Mouse (Mus musculus) liver, adult (tissue): Measurements from ENCODE around the gene Stmn1.

Source experiments
- GATA4 ChIP-seq: IDR thresholded peaks from 2 replicates; pipeline ENCODE4 v1.6.1; 2014; ENCODE audit warnings: mild to moderate bottlenecking, low read length; ENCODE audit not compliant: insufficient replicate concordance

The Stmn1 gene

DNA sequence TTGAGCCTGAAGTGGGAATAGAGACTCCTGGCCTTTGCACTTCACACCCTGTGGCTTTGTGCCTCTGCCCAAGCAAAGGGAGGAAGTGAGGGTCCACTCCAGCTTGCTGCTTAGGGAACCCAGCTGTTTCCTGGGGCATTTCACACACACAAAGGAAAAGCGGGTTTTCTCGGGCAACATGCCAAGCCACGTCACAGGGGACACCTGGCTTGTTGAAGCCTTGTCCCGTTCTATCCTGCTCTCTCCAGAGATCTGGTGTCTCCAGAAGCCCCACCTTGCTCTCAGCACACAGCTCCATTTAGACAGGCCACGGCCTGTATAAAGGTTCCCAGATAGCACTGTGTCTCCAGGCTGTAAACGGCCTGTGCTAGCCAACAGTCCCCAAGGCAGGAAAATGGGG, 23.6 kb downstream of the Stmn1 start:
- no peak for TF ChIP-seq GATA4

DNA sequence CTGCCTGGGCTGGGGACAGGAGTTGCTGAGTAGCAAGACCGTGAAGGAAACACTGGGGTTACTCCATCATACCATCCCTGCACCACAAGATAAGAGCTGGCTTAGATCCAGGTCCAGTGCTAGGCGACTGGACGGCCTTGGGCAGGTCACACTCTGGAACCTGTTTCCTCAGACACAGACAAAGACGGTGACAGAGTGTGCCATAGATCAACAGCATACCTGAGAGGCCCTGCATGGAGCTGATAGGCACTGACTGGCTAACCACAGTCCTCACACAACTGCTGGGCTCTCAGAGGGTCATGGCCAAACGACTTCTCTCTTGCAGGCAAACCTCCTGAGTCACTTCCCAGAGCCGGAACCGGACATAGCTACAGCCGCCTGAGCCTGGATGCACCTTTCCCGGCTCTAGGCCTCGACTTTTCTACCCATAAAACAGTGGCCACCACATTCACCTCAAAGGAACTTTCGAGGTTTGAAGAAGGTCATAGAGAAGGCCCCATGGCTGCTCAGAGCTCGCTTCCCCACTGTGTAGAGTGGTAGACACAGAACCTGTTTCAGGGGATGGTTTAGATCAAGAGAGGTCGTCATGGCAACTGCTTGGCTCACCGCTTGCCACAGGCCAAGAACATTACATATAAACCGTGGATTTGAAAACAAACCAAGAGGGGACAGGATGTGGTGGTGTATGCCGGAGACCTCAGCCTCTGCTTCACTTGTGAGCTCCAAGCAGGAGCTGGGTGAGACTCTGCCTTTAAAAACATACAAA, 26.8 kb downstream of the Stmn1 start:
- peak; percentile 21; the same call in 1 of the 2 replicates for TF ChIP-seq GATA4

DNA sequence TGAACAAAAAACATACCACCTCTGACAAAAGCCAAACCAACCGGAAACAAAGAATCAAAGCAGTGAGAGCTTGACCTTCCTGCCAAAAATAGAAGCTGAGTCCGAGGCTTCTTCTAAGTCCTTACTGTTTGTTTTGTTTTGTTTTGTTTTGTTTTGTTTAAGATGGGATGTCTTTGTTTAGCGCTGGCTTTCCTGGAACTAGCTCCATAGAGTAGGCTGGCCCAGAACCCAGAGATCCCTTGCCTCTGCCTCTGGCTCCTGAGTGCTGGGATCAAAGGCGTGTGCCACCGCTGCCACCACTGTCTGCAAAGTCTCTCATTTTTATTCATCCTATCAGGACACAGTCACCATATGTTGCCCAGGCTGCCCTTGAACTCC, 27.4 kb downstream of the Stmn1 start:
- TF ChIP-seq GATA4 = no peak

DNA sequence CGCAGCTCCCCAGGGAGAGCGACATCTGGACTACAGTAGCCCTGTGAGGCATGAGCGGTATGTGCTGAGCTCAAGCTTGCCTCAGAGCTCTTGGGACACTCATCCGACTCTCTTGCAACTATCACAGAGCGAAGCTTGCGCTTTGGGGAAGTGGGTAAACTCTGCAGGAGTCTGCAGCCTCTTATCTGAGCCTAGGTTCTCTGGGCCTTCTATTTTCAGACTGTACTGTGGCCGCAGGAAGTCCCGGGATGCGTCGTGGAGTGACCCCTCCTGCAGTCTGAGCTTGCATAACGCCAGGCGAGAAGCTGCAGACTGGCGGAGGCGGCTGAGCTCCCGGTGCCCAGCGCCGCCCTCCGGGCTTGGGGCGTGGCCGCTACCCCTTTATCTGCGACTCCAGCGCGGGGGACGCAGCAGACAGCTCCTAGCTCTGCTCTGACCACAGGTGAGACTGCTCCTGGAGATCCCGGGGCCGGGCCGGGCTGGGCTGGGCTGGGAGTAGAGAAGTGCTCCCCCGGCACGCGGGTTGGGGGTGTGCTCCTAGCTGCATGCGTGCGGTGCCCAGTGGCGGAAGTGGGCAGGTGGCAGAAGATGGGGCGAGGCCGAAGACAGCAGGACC, 28.6 kb downstream of the Stmn1 start, which contains the start of gene Paqr7:
Gene Paqr7 (plus strand): TSS at position 103 of the 616 bp plus-strand sequence.
- TF ChIP-seq GATA4 = peak; percentile 80; the same call in 1 of the 2 replicates

DNA sequence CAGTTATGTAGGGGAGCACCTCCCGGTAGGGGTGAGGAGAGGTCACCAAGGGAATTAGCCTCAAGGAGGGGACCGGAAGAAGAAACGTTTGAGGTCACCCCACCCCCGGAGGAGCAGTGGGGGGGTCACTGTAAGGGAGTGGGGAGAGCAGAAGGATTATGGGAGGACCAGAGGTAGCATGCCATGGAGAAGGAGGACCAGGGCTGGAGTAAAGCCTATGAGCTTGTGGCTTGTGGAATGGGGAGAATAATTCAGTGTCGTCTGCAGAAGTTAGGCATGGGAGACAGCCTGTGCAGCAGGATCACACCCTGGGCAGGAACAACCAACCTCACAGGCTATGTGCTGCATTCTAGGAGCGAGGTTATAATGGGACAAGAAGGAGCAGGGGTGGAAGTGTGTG, 29.1 kb downstream of the Stmn1 start:
- no peak for TF ChIP-seq GATA4

DNA sequence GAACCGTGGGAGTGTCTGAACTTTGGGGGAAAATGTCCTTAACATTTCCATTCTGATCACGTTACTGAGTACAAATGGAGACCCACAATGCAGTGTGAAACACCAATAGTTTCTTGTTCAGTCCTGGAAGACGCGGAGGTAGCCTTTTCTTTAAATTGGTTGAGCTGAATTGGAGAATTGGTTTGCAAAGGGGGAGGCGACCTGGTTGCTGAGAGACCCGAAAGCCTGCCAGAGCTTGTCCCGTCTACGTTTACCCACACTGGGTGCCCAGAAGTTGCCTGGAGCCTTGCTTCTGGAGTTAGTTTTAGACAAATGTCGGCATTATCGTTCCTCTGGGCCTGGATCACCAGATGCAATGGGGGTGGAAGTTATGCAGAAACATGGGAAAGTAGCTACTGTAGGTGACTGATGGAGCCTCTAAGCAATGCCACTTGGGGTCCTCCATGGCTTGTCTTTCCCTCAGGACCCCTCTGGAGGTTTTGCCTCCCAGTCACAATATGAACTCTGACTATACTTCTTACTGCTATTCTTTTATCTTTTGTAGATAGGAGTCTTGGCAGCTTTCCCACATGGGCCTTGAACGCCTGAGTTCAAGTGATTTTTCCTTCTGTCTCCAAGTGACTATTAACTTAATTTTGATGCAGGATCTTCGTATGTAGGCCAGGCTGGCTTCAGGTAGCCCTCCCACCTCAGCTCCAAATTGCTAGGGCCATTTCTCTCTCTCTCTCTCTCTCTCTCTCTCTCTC, 30.0 kb downstream of the Stmn1 start:
- no peak for TF ChIP-seq GATA4

DNA sequence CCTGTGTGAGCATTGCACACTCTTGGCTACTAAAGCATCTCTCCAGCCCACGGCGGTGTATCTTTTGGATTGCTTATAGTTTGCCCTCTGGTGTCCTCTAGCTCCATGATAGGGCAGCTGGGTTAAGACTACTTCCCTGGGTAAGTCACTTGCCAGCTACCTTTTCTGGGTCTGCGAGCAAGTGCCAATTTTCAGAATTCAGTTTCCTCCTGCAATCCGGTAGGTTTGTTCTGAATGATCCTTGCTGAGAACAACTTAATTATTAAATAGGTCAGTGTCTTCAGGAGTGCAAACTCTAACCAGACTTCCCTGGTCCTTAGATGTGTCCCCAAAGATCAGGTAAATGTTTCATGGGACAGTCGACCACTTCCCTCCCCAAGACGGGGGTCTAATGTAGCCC, 33.0 kb downstream of the Stmn1 start:
- TF ChIP-seq GATA4 = no peak

DNA sequence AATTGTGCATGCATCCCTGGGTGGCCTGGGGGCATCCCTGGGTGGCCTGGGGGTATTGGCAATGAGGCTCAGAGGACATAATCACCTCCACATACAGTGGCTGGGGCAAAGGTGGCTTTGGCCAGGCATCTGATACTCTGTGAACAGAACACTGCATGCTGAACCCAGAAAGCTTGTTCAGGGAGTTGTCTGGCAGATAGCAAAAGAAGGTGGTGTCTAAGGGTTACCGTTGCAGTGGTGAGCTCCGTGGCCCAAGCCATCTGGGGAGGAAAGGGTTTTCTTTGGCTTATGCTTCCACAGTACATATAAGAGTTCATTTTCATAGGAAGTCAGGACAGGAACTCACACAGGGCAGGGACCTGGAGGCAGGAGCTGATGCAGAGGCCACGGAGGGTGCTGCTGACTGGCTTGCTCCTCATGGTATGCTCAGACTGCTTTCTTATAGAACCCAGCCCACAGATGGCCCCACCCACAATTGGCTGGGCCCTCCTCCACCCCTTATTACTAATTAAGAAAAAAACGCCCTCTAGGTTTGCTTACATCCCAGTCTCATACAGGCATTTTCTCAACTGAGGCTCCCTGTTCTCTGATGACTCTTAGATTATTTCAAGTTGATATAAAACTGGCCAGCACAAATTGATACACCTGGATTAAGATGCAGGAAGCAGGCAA, 35.7 kb downstream of the Stmn1 start:
- TF ChIP-seq GATA4 = no peak

DNA sequence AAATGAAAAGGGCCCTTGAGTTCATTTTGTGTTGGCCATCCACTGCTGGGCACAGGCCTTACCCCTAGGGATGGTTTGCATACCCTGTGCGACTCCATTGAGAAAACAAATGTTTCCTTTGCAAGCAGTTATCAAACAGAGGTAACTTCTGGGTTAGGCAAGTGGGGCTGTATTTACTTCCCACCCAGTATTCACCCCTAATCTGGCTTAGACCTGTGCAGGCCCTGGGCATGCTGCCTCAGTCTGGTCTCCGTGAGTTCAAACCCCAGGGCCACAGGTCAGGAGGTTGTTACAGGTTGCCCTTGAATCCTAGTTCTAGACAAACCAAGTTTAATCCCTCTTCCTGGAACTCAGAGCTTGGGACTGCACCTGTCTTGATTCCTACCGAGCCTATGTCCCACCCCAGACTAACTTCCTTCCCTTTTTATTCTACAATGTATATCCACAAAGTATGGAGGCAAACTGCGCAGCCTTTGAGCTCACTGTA, 37.2 kb downstream of the Stmn1 start:
- no peak for TF ChIP-seq GATA4

DNA sequence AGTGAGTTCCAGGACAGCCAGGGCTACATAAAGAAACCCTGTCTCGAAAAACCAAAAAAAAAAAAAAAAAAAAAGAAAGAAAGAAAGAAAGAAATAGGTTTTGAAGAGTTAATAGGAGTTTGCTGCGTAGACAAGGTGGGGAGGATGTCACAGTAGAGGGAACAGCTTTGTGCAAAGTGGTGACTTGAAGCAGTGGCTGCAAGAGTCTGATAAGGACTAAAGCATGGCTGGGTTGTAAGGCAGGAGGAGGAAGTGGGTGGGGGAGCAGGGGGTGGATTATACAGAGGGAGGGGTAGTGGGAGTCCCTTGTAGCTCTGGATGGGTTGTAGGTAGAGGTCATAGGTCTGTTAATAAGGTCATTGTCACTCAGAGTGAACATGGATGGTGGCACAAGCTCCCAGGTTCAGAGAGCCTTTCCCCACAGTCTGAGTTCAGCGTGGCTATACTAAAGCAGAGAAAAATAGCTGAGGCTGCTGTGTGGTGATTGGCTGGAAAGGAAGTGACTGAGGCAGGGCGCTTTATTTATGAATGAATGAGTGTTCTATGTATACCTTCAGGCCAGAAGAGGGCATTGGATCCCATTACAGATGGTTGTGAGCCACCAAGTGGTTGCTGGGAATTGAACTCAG, 38.0 kb downstream of the Stmn1 start:
- TF ChIP-seq GATA4 = no peak

DNA sequence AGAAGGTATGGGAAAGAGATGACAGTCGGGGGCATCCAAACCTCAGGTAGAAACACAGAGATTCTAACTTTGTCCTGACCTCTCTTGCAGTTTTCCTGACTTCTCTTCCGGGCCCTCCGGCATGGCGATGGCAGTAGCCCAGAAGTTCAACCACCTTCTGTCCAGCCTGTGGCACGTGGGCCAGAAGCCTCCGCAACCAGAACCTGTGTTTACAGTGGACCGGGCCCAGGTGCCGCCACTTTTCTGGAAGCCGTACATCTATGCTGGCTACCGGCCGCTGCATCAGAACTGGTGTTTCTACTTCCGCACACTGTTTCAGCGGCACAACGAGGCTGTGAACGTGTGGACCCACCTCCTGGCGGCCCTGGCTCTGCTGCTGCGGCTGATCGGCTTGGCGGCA, 38.6 kb downstream of the Stmn1 start:
- TF ChIP-seq GATA4 = no peak

DNA sequence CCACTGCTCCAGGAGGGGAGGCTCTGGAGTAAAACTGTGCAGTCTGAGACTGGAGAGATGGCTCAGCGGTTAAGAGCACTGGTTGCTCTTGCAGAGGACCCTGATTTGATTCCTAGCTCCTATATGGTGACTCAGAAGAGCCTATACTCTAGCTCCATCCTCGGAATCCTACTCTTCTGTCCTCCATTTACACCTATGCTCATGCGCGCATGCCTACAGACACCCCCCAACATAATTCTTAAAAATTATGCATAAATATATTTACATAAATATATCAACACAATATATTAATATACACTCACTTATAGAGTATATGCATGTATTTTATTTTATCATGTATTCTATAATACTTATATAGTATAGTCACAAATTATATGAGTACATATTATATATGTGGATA, 42.3 kb downstream of the Stmn1 start:
- TF ChIP-seq GATA4 = no peak

DNA sequence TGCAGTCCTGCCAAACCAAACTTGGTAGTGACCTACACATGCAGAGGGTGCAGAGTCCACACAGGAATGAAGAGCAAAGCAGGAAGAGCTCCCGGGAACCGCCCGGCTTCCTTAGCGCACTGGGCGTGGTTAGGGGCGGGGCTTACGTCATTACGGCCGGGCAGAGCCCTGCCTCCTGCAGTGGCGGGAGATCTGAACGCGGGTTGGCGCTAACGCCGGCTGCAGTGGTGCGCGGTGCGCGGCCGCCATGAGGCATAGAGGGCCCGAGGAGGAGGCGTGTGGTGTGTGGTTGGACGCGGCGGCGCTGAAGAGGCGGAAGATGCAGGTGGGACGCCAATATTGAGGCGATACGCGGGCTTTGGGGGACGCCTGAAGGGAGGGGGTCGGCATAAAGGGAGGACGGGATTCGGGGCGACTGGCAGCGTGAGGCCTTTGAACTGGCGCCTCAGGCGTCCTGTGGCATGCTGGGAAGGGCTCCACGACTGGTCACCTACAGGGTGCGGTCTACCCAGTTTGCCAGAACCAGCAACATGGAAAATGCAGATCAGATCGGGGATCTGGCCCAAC, 42.8 kb downstream of the Stmn1 start, which contains the start of gene Aunip:
Gene Aunip (plus strand): TSS at position 155 of the 567 bp plus-strand sequence.
- TF ChIP-seq GATA4 = no peak

DNA sequence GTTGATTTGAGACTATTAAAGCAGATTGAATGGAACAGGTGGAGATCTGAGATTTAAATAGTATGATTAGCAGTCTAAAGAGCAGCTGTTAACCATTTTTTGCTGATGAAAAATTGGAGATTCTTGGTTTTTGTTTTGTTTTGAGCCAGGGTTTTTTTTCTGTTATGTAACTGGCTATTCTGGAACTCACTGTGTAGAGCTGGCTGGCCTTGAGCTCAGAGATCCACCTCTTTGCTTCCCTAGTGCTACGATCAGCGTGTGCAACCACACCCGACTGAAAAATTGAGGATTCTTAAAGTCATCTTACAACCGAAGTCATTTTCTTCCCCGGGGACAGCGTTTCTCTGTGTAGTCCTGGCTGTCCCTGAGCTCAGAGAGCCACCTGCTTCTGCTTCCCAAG, 43.6 kb downstream of the Stmn1 start:
- TF ChIP-seq GATA4 = no peak
